Comparison of ENCODE assay signal across 8 mouse cellular contexts in genomic region chr5:34931516-34932457, GRCm38 (mm10). TPM values are rescaled to one million over a fixed set of nuclear protein-coding genes. Genes with fewer than 3 reads are reported as not detected.
DNase-seq lines count a peak whose midpoint lies in the region; ATAC-seq and TF ChIP-seq lines count a peak whose summit lies in the region.

No protein-coding gene starts in this region.

- no peaks in the 10 kb centered on the region for H3K36me3 ChIP-seq in heart, embryonic 11.5 days (ENCODE audit: control insufficient read depth, insufficient read depth, low read length)
- H3K36me3 ChIP-seq in liver, adult 2 months (ENCODE audit: control insufficient read depth, insufficient read depth, low read length), result no peaks in the 10 kb centered on the region
- no peaks in the 10 kb centered on the region for H3K36me3 ChIP-seq in neural tube, embryonic 13.5 days

- no peaks in the 10 kb centered on the region for H3K79me2 ChIP-seq in liver, adult 2 months (ENCODE audit: control insufficient read depth, insufficient read depth, low read length)

- WGBS in heart, embryonic 11.5 days (ENCODE audit: insufficient replicate concordance), result 34% methylated on average over 11 of the region's 11 CpGs
- WGBS in liver, adult 2 months, result 68% methylated on average over 11 of the region's 11 CpGs
- WGBS in neural tube, embryonic 13.5 days, result 45% methylated on average over 11 of the region's 11 CpGs

- H3K27me3 ChIP-seq in heart, embryonic 11.5 days (ENCODE audit: control insufficient read depth, insufficient read depth, low read length), result no peaks in the 10 kb centered on the region
- H3K27me3 ChIP-seq in liver, adult 2 months (ENCODE audit: control insufficient read depth, insufficient read depth, low read length), result no peaks in the 10 kb centered on the region
- H3K27me3 ChIP-seq in neural tube, embryonic 13.5 days, result no peaks in the 10 kb centered on the region

- H3K9ac ChIP-seq in heart, embryonic 11.5 days (ENCODE audit: low read depth, low read length), result peak overlapping the region; percentile 54; the same call in 1 of the 2 replicates
- no peak overlapping the region for H3K9ac ChIP-seq in liver, adult 2 months (ENCODE audit: low read depth, low read length)
- H3K9ac ChIP-seq in neural tube, embryonic 13.5 days, result no peak overlapping the region

- peak overlapping the region; percentile 29 for H3K4me2 ChIP-seq in heart, embryonic 11.5 days
- H3K4me2 ChIP-seq in neural tube, embryonic 13.5 days, result no peak overlapping the region

- TF ChIP-seq CTCF in liver, adult 2 months (IDR thresholded peaks at IDR 0.05; ENCODE audit: low read depth, low read length), result no peak

- H3K27ac ChIP-seq in heart, embryonic 11.5 days (ENCODE audit: low read depth, low read length), result peak overlapping the region; percentile 73
- H3K27ac ChIP-seq in liver, adult 2 months (replicated peaks; ENCODE audit: insufficient read depth, low read depth, low read length), result peak overlapping the region; percentile 19; the same call in 1 of the 2 replicates
- H3K27ac ChIP-seq in neural tube, embryonic 13.5 days (replicated peaks), result peak overlapping the region; percentile 81

- H3K9me3 ChIP-seq in heart, embryonic 11.5 days (replicated peaks; ENCODE audit: control insufficient read depth, low read length), result no peaks in the 10 kb centered on the region
- no peaks in the 10 kb centered on the region for H3K9me3 ChIP-seq in neural tube, embryonic 13.5 days

- DNase-seq in kidney, postnatal 4 days, result peak; percentile 28 to 42
- no peak for DNase-seq in kidney, adult 8-10 months
- DNase-seq in liver, adult 2 months (ENCODE audit: extremely low read depth, low read depth, low spot score), result no peak
- DNase-seq in frontal cortex, postnatal 10 days (ENCODE audit: low spot score in 2 of 2), result no peak
- no peak for DNase-seq in adrenal gland, adult 18-20 months (ENCODE audit: low spot score in 2 of 2)
- DNase-seq in layer of hippocampus, adult 18-20 months (ENCODE audit: low spot score in 2 of 2), result no peak

- TF ChIP-seq POLR2A in liver, adult 2 months (IDR thresholded peaks at IDR 0.05; ENCODE audit: extremely low read depth, insufficient read depth, low read length), result no peak

- ATAC-seq in heart, embryonic 11.5 days (replicated peaks; ENCODE audit: insufficient number of reproducible peaks, low FRiP score, low TSS enrichment), result no peak
- ATAC-seq in neural tube, embryonic 13.5 days (ENCODE audit: low read depth), result peak; percentile 71; the same call in 1 of the 2 replicates

- peaks cover 16% of the 10 kb centered on the region for H3K4me1 ChIP-seq in heart, embryonic 11.5 days (ENCODE audit: control insufficient read depth, insufficient read depth, low read length)
- H3K4me1 ChIP-seq in liver, adult 2 months (ENCODE audit: control insufficient read depth, insufficient read depth, low read length), result no peaks in the 10 kb centered on the region
- H3K4me1 ChIP-seq in neural tube, embryonic 13.5 days (replicated peaks), result peaks cover 27% of the 10 kb centered on the region

- H3K4me3 ChIP-seq in heart, embryonic 11.5 days (ENCODE audit: low read depth, low read length), result no peak overlapping the region
- no peak overlapping the region for H3K4me3 ChIP-seq in liver, adult 2 months (ENCODE audit: insufficient read depth, low read depth, low read length)
- H3K4me3 ChIP-seq in neural tube, embryonic 13.5 days, result no peak overlapping the region

RNA-seq across cellular contexts. Expression of gene Rgs12, which starts 17.5 kb away (rescaled TPM):
- polyA plus RNA-seq in heart, embryonic 11.5 days (2014; fragmentation: Nextera tagmentation; extraction: Ambion mirVana), result 25.6 and 29.5 TPM in 2 replicates
- 3.0 and 4.7 TPM in 2 replicates for total RNA-seq in liver, adult 2 months (2014; rRNA removed)
- 6.3 and 6.8 TPM in 2 replicates for polyA plus RNA-seq in liver, adult 2 months (2012; rRNA removed)
- polyA plus RNA-seq in neural tube, embryonic 13.5 days (2015; fragmentation: Nextera tagmentation; extraction: Ambion mirVana), result 42.7 and 44.7 TPM in 2 replicates
- 10 to 100 TPM in 1 of 2 experiments, 1 to 10 TPM in 1; 6.4 to 20.2 TPM for total RNA-seq in adrenal gland, adult 18-20 months (2021)
- 10 to 100 TPM; 43.3 to 44.2 TPM for total RNA-seq in layer of hippocampus, adult 18-20 months (2021)

RNA-seq across cellular contexts. Expression of gene Msantd1, which starts 24.0 kb away (rescaled TPM):
- 0.42 and 0.97 TPM in 2 replicates for polyA plus RNA-seq in heart, embryonic 11.5 days (2014; fragmentation: Nextera tagmentation; extraction: Ambion mirVana)
- 0.13 and 0.37 TPM in 2 replicates for total RNA-seq in liver, adult 2 months (2014; rRNA removed)
- 0.70 and 0.92 TPM in 2 replicates for polyA plus RNA-seq in liver, adult 2 months (2012; rRNA removed)
- polyA plus RNA-seq in neural tube, embryonic 13.5 days (2015; fragmentation: Nextera tagmentation; extraction: Ambion mirVana), result 1.8 and 2.3 TPM in 2 replicates
- 1 to 10 TPM; 1.3 to 2.8 TPM for total RNA-seq in adrenal gland, adult 18-20 months (2021)
- 1 to 10 TPM; 5.7 to 6.2 TPM for total RNA-seq in layer of hippocampus, adult 18-20 months (2021)

Comparison
In these comparisons a context has a peak if more than half of its experiments do, and no peak if none do; other contexts are left out.
1. DNase-seq: peak in kidney, postnatal 4 days (2 of 2); none in kidney, adult 8-10 months (0 of 2), liver, adult 2 months (single experiment), frontal cortex, postnatal 10 days (0 of 2), adrenal gland, adult 18-20 months (0 of 2) and layer of hippocampus, adult 18-20 months (0 of 2).
2. H3K27ac ChIP-seq: peak in every context shown above with its lines; median percentile 81 in neural tube, embryonic 13.5 days; 73 in heart, embryonic 11.5 days; 19 in liver, adult 2 months.